Mouse (Mus musculus): ENCODE data around the gene Smim5. TPM values are rescaled to one million over a fixed set of nuclear protein-coding genes. Genes with fewer than 3 reads are reported as not detected.

Gene Smim5
- total RNA-seq, 2 experiments from 2014 or later, result 28.7 to 29.9 TPM

DNA sequence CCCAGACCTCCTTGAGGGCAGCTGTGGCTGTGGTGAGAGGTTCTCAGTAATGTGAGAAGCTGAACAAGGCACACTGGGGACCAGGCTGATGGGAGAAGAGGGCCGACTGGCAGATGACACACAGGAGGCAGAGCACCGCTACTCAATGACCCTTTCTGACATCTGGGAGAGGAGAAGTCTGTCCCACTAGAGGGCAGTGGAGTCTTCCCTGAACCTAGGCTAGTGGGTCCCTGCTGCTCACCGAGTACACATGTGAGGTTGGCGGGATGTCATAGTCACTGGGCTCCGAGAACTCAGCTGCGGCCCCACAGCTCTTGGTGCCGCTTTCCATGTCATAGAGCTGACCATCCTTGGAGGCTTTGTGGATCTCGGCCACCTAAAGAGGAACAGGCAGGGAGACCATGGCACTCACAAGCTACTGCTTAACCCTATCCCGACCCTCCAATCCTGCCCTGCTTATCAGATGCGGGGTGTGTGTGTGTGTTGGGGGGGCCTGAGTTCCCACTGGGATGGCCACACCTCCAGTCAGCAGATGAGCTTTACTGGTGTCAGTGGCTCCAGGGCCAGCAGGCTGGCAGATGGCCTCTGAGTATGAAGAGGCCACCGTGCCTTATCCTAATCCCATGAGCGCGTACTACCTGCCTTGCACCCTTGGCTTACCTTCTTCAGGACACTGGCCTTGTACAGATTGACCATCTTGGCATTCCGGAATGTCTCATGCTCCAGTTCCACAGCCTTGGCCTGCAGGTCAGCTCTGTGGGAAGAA is 4.8 kb upstream of the Smim5 start:
- DNase-seq, result peak; percentile 69

DNA sequence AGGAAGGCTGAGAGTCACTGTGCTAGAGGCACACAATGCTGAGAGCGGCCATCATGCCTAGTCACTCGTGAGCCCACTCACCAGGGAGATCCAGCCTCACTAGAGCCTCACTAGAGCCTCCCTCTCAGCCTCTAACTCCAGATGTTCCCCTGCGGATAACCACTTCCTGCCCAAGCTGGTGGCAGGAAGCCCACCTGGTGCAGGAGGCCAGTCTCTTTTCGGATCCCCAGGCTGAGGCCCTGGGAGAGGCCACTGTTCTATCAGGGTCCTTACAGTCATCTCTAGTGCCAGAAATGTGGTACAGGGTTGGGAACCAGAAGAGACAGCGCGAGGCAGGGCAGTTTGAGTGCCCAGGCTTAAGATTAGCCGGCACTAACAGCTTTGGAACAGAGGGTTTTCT is 1.3 kb upstream of the Smim5 start:
- DNase-seq, result no peak

DNA sequence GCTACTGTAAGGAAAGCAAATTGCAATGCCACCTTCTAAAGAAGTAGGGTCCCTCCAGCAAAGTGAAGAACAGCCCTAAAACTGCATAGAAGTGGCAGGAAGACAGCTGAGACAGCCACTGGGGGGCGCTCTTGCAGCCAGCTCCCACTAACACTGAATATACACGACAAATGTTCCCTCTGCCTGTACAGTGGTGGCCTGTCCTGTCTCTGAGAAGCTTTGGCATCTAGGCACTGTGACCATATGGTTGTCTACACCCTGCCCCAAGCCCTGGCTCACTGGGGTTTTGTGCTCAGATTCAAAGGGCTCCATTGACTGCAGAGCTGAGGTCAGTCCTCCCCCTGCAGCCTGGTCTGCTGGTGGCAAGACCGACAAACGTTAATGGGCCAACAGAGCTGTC is 880 bp upstream of the Smim5 start:
- DNase-seq, result peak; percentile 71

DNA sequence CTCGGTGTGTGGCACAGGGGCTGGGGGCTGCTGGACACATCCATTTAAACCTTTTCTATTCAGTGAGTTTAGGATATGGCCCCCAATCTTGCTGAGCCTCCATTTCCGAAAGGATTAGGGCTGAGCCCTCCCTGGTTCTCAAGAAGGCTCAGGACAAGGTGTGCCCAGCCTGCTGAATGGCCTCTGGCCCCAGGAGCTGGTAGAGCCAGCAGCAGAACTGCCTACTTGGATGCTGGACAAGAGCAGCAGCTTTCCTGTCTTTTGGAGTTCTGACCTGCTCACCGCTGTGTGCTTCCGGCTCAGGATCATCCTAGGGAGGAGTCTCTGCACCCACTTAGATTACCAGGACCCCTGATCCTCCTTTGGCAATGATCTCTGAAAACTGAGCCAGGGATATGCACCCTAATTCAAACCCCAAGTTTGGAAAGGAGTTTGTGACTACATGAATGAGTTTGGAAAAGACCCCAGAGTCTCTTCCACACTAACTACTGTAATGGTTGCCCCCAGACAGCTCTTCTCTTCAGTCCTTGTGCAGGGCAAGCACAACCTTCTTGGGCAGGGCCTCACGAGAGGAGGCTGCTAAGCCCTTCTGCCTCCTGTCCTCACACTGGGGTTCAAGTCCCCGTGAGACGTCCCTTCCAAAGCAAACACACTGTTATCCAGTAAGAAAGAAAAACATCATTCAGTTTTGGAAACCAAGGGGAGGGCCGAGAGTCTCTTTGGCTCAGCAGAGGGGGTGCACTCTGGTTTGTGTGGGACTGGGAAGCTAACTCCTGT is 983 bp downstream of the Smim5 start:
- DNase-seq, result no peak

GRCm38 (mm10) chr11:115901338-115902161 is 1.8 kb downstream of the Smim5 start:
- DNase-seq, result no peak

DNA sequence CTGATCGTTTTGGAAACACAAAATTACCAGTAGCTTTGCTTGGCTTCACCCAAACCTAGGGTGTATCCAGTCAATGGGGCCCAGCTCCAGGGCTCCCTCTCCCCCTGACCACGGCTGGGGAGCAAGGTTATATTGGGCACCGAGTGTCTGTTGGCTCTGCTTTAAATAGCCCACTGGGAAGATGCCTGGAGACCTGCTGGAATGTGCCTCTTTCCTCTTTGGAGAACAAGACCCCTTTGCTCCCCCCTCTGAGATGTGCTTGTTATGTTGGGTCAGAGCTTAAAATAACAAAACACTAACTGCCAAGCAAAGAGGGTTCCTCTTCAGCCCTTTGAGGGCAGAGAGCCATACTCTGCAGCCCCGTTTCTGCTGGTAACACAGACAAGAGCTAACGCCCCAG is 2.4 kb downstream of the Smim5 start:
- peak; percentile 47 for DNase-seq

GRCm38 (mm10) chr11:115902831-115903230 is 3.1 kb downstream of the Smim5 start:
- peak; percentile 76 for DNase-seq

- peak; percentile 74 for DNase-seq
Observed at GRCm38 (mm10) chr11:115903384-115904230, 3.8 kb downstream of the Smim5 start.

- no peak for DNase-seq
Observed at GRCm38 (mm10) chr11:115904231-115904955, 4.6 kb downstream of the Smim5 start.

GRCm38 (mm10) chr11:115904956-115905790 is 5.4 kb downstream of the Smim5 start:
- DNase-seq, result no peak

DNA sequence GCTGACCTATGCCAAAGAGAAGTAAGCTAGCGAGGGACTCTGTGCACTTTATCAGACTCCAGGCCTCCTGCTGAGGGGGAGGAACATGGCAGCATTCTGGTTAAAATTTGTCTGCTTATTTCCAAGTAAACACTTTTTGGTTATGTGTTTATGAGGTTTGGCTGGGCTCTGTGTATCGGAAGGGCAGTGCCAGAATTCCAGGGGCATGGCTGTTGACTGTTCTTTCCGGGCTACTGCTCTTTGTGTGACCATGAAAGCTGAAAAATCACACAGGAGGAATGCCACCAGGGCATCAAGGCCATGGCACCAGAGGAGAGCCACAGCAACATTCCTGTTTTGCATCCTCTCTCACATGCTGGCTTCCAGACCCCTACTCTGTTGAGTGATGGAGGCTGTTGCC is 6.3 kb downstream of the Smim5 start:
- DNase-seq, result no peak

- no peak for DNase-seq
Observed at GRCm38 (mm10) chr11:115906521-115906920, 6.8 kb downstream of the Smim5 start.

- peak; percentile 47 for DNase-seq
Observed at GRCm38 (mm10) chr11:115911134-115911561, 11.4 kb downstream of the Smim5 start.

- no peak for DNase-seq
Observed at GRCm38 (mm10) chr11:115911632-115912376, 12.0 kb downstream of the Smim5 start, which contains the start of gene Smim6. TSS of gene Smim6 (plus strand) at chr11:115912017.

DNA sequence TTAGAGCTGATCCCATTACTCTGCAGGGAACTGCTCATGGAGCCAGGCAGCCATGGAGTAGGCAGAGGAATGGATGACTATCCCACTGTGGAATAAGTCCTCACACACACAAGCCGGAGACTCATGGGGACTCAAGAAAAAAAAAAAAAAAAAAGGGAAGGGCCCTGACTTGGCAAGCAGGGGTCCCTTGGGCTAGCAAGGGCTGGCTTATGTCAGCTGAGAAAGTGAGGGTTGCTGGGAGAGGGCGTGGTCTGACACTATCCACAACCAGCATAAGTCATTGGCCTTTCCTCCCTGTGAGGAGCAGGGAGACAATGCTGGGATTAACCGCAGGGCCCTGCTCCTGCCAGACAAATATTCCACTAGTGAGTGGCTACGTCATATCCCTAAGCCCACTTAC is 16.8 kb downstream of the Smim5 start:
- DNase-seq, result no peak

- DNase-seq, result no peak
Observed at GRCm38 (mm10) chr11:115918637-115919036, 18.9 kb downstream of the Smim5 start.

GRCm38 (mm10) chr11:115919073-115919472 is 19.3 kb downstream of the Smim5 start:
- DNase-seq, result no peak

- DNase-seq, result peak; percentile 62
Observed at GRCm38 (mm10) chr11:115920110-115920818, 20.5 kb downstream of the Smim5 start.

GRCm38 (mm10) chr11:115921986-115922385 is 22.2 kb downstream of the Smim5 start:
- DNase-seq, result no peak
